Mouse (Mus musculus) embryonic facial prominence, embryonic 11.5 days (tissue): ENCODE measurements at regions not wholly inside any gene's neighbourhood (a gene's known extent, or its start where the extent isn't known, plus 50 kb on each side); places are given as distances from the start of the nearest gene placed in this dataset.

Experiments used
- ATAC-seq: fragments of 200-750 bp; cut with Nextera tagmentation; replicated peaks from 2 replicates; pipeline ENCODE4 v1.8.0; 2017; ENCODE audit warnings: low read depth; ENCODE audit not compliant: insufficient number of reproducible peaks, low FRiP score, low TSS enrichment
- DNase-seq: peaks from one replicate; pipeline ENCODE4 v3.0.0-alpha.2; 2015; ENCODE audit warnings: low spot score
- H3K27ac ChIP-seq: fragments of 300-500 bp; sonication (generic); replicated peaks from 2 replicates; pipeline ENCODE4 v1.5.1; 2014; ENCODE audit warnings: mild to moderate bottlenecking, low read depth, low read length, control low read depth
- H3K27me3 ChIP-seq: fragments of 300-500 bp; sonication (generic); 2 replicates; pipeline ENCODE4 v1.6.1; 2014; ENCODE audit warnings: mild to moderate bottlenecking, low read length, moderate library complexity, mixed read lengths; ENCODE audit not compliant: control insufficient read depth, insufficient read depth
- H3K36me3 ChIP-seq: fragments of 300-500 bp; sonication (generic); replicated peaks from 2 replicates; pipeline ENCODE4 v1.6.1; 2014; ENCODE audit warnings: low read depth, mild to moderate bottlenecking, low read length, moderate library complexity, mixed read lengths; ENCODE audit not compliant: control insufficient read depth, insufficient read depth
- H3K4me1 ChIP-seq: fragments of 300-500 bp; sonication (generic); 2 replicates; pipeline ENCODE4 v1.6.1; 2014; ENCODE audit warnings: low read length, mixed read lengths; ENCODE audit not compliant: control insufficient read depth, insufficient read depth
- H3K4me2 ChIP-seq: fragments of 300-500 bp; sonication (generic); 2 replicates; pipeline ENCODE4 v1.6.1; 2014; ENCODE audit warnings: low read depth, mild to moderate bottlenecking, control low read depth, low read length, moderate library complexity
- H3K4me3 ChIP-seq: fragments of 300-500 bp; sonication (generic); 2 replicates; pipeline ENCODE4 v1.5.1; 2014; ENCODE audit warnings: low read depth, low read length, control low read depth
- H3K9ac ChIP-seq: fragments of 300-500 bp; sonication (generic); replicated peaks from 2 replicates; pipeline ENCODE4 v1.6.1; 2014; ENCODE audit warnings: mild to moderate bottlenecking, control low read depth, low read length
- H3K9me3 ChIP-seq: fragments of 300-500 bp; sonication (generic); replicated peaks from 2 replicates; pipeline ENCODE4 v1.6.1; 2016; ENCODE audit warnings: mild to moderate bottlenecking, low read length, inconsistent platforms, mixed read lengths; ENCODE audit not compliant: control insufficient read depth
- WGBS: fragments of 180-500 bp; shearing (Covaris S2); extraction: QIAGEN DNeasy Blood & Tissue Kit; methylation state at CpG from one replicate; pipeline ENCODE4 v1.1.7; 2014; 5-methylcytosine and 5-hydroxymethylcytosine counted together

DNA sequence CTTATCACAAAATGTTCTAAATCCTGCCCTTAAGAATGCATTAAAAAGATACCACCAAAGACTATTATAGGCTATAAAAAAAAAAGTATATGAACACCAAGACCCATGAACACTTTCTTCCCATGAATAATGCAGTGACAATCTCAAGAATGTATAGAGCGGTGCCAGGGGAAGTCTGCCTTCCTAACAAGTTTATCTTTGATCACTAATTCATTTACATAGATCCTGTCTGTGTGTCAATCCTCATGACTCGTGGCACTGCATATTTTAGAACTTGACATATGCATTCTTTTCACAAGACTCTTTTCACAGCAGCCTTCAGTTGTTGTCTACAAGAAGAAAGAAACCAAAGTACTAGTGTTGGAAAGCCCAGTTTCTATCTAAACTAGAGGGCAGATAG is 373.4 kb upstream of the Gm9747 start:
- no peak overlapping the region for H3K4me3 ChIP-seq
- H3K9ac ChIP-seq: no peak overlapping the region
- ATAC-seq (no peak), DNase-seq (no peak)
- no peaks in the 10 kb centered on the region for H3K4me1 ChIP-seq
- 66% methylated on average over 2 of the region's 2 CpGs for WGBS
- no peaks in the 10 kb centered on the region for H3K36me3 ChIP-seq
- H3K9me3 ChIP-seq: no peaks in the 10 kb centered on the region
- H3K27ac ChIP-seq: no peak overlapping the region
- H3K4me2 ChIP-seq: no peak overlapping the region
- no peaks in the 10 kb centered on the region for H3K27me3 ChIP-seq

DNA sequence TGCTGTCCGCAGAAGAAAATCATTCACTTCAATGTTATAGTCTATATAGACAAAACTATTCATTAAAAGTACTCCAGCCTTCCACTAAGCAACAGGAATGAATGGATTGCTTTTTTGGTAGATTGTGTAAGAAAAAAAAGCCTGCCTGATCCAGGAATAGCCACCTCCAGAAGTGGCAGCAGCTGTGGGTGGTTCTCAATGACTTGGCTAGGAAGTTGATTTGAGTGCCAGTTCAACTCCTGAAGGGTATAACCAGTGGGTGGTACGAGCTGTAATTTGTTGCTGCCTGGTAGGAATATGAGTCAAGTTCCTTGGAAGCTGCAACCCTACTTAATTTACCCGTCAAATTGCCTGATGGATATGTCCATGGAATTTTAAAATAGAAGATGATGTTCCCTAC is 368.3 kb upstream of the Gm9747 start:
- no peak overlapping the region for H3K4me3 ChIP-seq
- H3K9me3 ChIP-seq: no peaks in the 10 kb centered on the region
- H3K27ac ChIP-seq: no peak overlapping the region
- no peaks in the 10 kb centered on the region for H3K36me3 ChIP-seq
- DNase-seq (no peak), ATAC-seq (no peak)
- H3K4me2 ChIP-seq: no peak overlapping the region
- no peaks in the 10 kb centered on the region for H3K4me1 ChIP-seq
- H3K27me3 ChIP-seq: no peaks in the 10 kb centered on the region
- WGBS: 85% methylated on average over 3 of the region's 3 CpGs
- no peak overlapping the region for H3K9ac ChIP-seq

DNA sequence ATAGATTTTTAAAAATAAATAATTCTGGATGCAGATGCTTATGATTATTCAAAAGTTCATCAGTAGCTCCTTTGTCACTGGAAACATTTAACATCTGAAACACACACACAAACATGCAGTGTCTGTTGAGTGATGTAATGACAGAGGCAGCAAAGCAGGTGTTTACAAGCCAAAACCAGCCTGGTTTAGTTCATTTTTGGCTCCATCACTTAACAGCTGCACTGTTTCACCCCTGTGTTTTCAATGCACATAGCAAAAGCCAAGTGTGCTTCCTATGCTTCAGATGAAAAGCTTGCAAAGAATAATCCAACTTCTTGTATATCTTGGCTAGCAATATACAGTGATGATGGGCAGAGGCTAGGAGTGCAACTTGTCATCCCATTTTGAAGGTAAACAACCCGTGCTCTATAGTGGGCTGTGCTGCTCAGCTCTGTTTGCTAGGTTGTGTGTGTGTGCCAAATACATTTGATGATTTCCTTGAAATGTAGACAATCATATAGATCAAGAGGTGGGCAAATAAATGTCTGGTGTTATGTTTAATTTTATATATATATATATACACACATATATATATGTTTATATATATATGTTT is 345.9 kb upstream of the Gm9747 start:
- Histone ChIP-seq H3K4me1 (no peaks in the 10 kb centered on the region), H3K9ac (no peak overlapping the region), H3K4me3 (no peak overlapping the region), H3K9me3 (no peaks in the 10 kb centered on the region), H3K4me2 (no peak overlapping the region), H3K27ac (no peak overlapping the region), H3K36me3 (no peaks in the 10 kb centered on the region), H3K27me3 (no peaks in the 10 kb centered on the region)
- no peak for ATAC-seq
- 84% methylated on average over 1 of the region's 1 CpGs for WGBS
- no peak for DNase-seq

DNA sequence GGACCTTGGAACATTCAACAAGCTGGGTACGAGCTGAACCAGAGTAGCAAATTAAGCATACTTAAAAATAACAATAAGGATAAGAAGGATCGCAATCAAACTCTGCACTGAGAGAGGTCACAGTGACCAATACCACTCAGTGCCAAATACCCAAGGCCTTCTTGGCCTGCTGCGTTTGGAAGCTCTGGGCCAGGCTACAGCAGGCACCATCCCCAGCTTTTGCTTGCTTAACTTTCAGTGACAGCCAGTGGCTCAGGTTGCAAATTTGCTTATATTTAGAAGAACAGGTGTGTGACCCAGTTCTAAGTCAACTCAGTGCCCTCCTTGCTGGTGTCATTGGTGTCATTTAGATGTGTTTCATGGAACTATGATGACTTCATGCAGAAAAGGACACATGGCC is 335.7 kb upstream of the Gm9747 start:
- 81% methylated on average over 3 of the region's 3 CpGs for WGBS

GRCm38 (mm10) chr1:81900843-81901242 is 332.1 kb upstream of the Gm9747 start:
- Histone ChIP-seq H3K9ac (no peak overlapping the region), H3K36me3 (no peaks in the 10 kb centered on the region)
- 80% methylated on average over 7 of the region's 7 CpGs for WGBS

More for the DNA sequence above, 335.7 kb upstream of the Gm9747 start:
- Histone ChIP-seq H3K4me2 (no peak overlapping the region), H3K27me3 (no peaks in the 10 kb centered on the region), H3K36me3 (no peaks in the 10 kb centered on the region), H3K4me3 (no peak overlapping the region), H3K27ac (no peak overlapping the region), H3K9me3 (no peaks in the 10 kb centered on the region), H3K9ac (no peak overlapping the region), H3K4me1 (no peaks in the 10 kb centered on the region)
- DNase-seq (no peak), ATAC-seq (no peak)

DNA sequence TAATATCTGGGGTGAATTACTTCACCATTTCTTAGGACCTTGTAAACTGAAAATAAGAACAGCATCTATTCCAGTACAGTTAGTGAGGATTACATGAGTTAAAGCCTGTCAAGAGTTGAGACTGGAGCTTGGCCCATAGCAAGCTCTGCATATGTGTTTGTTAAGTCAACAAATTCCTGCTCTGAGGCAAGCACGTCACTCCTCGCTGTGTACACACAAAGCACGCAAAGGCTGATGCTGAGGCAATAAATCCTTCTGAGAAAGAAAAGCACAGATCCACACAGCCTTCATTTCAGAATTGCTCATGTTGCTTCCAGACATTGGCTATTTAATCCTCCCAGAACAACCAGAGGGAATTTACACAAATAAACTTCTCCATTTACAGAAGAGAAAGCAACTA is 328.9 kb upstream of the Gm9747 start:
- 64% methylated on average over 3 of the region's 3 CpGs for WGBS
- ATAC-seq: no peak

More at GRCm38 (mm10) chr1:81900843-81901242, 332.1 kb upstream of the Gm9747 start:
- no peak overlapping the region for H3K4me3 ChIP-seq
- no peak overlapping the region for H3K4me2 ChIP-seq
- no peaks in the 10 kb centered on the region for H3K9me3 ChIP-seq
- H3K27me3 ChIP-seq: no peaks in the 10 kb centered on the region
- DNase-seq (no peak), ATAC-seq (no peak)
- no peak overlapping the region for H3K27ac ChIP-seq
- no peaks in the 10 kb centered on the region for H3K4me1 ChIP-seq

DNA sequence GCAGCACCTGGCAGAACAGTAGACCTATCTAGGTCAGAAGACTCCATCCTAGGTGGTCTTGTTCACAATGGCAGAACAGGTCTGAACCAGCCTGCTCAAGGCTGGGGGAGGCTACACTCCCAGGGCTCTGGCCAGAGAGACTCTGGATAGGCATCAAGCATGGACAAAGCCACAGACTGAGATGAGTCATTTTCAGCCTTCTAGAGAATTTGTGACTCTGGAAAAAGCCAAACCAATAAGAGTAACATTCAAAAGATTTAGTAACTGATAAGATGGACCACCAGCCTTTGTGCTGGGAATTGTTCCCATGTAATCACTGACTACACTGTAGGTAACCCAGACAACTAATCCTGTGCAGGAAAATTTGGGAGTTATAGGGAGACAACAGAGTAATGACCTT is 320.3 kb upstream of the Gm9747 start:
- no peaks in the 10 kb centered on the region for H3K4me1 ChIP-seq
- H3K4me3 ChIP-seq: no peak overlapping the region
- no peak overlapping the region for H3K27ac ChIP-seq
- DNase-seq: no peak
- H3K9ac ChIP-seq: no peak overlapping the region
- no peak for ATAC-seq
- no peaks in the 10 kb centered on the region for H3K9me3 ChIP-seq
- H3K36me3 ChIP-seq: no peaks in the 10 kb centered on the region
- no peaks in the 10 kb centered on the region for H3K27me3 ChIP-seq
- H3K4me2 ChIP-seq: no peak overlapping the region

More for the DNA sequence above, 328.9 kb upstream of the Gm9747 start:
- Histone ChIP-seq H3K4me3 (no peak overlapping the region), H3K9me3 (no peaks in the 10 kb centered on the region), H3K4me2 (no peak overlapping the region), H3K36me3 (no peaks in the 10 kb centered on the region), H3K27me3 (no peaks in the 10 kb centered on the region), H3K4me1 (no peaks in the 10 kb centered on the region), H3K27ac (no peak overlapping the region), H3K9ac (no peak overlapping the region)
- no peak for DNase-seq

DNA sequence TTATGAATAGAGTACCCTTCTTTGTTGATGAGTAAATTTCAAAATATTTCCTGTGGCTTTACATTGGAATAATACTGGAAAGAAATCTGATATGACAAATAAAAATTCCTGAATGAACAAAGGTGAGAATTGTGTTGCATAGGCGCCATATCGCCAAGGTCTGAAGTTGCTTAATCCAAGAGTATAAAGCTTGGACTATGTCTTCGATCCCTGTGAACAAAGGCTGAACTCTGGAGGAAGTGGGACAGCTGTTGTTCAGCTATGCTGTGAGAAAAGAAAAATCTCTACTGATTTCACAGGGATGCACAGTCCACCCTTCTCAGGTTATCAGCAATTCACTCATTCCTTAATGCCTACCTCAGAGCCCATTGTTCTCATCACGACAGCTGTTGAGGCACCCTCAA is 319.3 kb upstream of the Gm9747 start:
- no peaks in the 10 kb centered on the region for H3K4me1 ChIP-seq
- DNase-seq: peak; percentile 8
- no peak overlapping the region for H3K4me3 ChIP-seq
- H3K36me3 ChIP-seq: no peaks in the 10 kb centered on the region
- no peaks in the 10 kb centered on the region for H3K9me3 ChIP-seq
- H3K27me3 ChIP-seq: no peaks in the 10 kb centered on the region
- H3K27ac ChIP-seq: no peak overlapping the region
- no peak for ATAC-seq
- WGBS: 73% methylated on average over 4 of the region's 4 CpGs
- no peak overlapping the region for H3K9ac ChIP-seq
- no peak overlapping the region for H3K4me2 ChIP-seq
